Mouse (Mus musculus) bone marrow macrophage, adult 2 months (primary cell): ENCODE measurements around the gene Dnm1. TPM values are rescaled to one million over a fixed set of nuclear protein-coding genes. Genes with fewer than 3 reads are reported as not detected.

Source experiments
- H3K27ac ChIP-seq: 2 replicates; pipeline ENCODE4 v1.5.1; 2012; ENCODE audit warnings: low read depth, low read length; ENCODE audit not compliant: insufficient read depth
- H3K4me1 ChIP-seq: 2 replicates; pipeline ENCODE4 v1.6.1; 2012; ENCODE audit warnings: low read length; ENCODE audit not compliant: control insufficient read depth, insufficient read depth
- H3K4me3 ChIP-seq: 2 replicates; pipeline ENCODE4 v1.5.1; 2012; ENCODE audit warnings: mild to moderate bottlenecking, low read length, moderate library complexity; ENCODE audit not compliant: insufficient read depth
- CTCF ChIP-seq: IDR thresholded peaks from 2 replicates; pipeline ENCODE4 v1.5.1; 2012; ENCODE audit warnings: low read depth, mild to moderate bottlenecking, low read length, moderate library complexity
- POLR2A ChIP-seq: IDR thresholded peaks from 2 replicates; pipeline ENCODE4 v1.6.1; 2012; ENCODE audit warnings: mild to moderate bottlenecking, low read depth, low read length, borderline replicate concordance
- polyA plus RNA-seq: library from polyadenylated mRNA; stranded (reverse); fragments of >200 nt; gene quantifications from 2 replicates; pipeline ENCODE4 v1.2.4, GENCODE M21; 2012; ENCODE audit not compliant: missing spikeins, insufficient read depth, insufficient read length

The Dnm1 gene
- polyA plus RNA-seq, 1 experiment, result 0.66 TPM

GRCm38 (mm10) chr2:32316887-32317656 is 36.1 kb downstream of the Dnm1 start:
- peaks cover 10% of the 10 kb centered on the region for H3K4me1 ChIP-seq

GRCm38 (mm10) chr2:32315751-32316150 is 37.4 kb downstream of the Dnm1 start:
- Histone ChIP-seq H3K4me1 (peaks cover 21% of the 10 kb centered on the region), H3K27ac (no peak overlapping the region), H3K4me3 (no peak overlapping the region)
- no peak for TF ChIP-seq CTCF
- no peak for TF ChIP-seq POLR2A

More at GRCm38 (mm10) chr2:32316887-32317656, 36.1 kb downstream of the Dnm1 start:
- Histone ChIP-seq H3K4me3 (no peak overlapping the region), H3K27ac (no peak overlapping the region)
- TF ChIP-seq POLR2A, result no peak
- no peak for TF ChIP-seq CTCF

- no peak overlapping the region for H3K4me3 ChIP-seq
- H3K4me1 ChIP-seq, result peaks cover 28% of the 10 kb centered on the region
- H3K27ac ChIP-seq, result no peak overlapping the region
- no peak for TF ChIP-seq CTCF
- TF ChIP-seq POLR2A, result no peak
These were observed 38.3 kb downstream of the Dnm1 start for GRCm38 (mm10) chr2:32314831-32315230.

- peaks cover 27% of the 10 kb centered on the region for H3K4me1 ChIP-seq
- TF ChIP-seq CTCF (no peak), POLR2A (no peak)
- peak overlapping the region; percentile 38; the same call in 1 of the 2 replicates for H3K4me3 ChIP-seq
- no peak overlapping the region for H3K27ac ChIP-seq
These were observed 40.7 kb downstream of the Dnm1 start for GRCm38 (mm10) chr2:32312318-32312964.

- no peak for TF ChIP-seq CTCF
- no peak for TF ChIP-seq POLR2A
- Histone ChIP-seq H3K4me3 (peak overlapping the region; percentile 38), H3K27ac (no peak overlapping the region), H3K4me1 (peaks cover 25% of the 10 kb centered on the region)
These were observed 41.5 kb downstream of the Dnm1 start for GRCm38 (mm10) chr2:32311443-32312317.

- Histone ChIP-seq H3K4me1 (peaks cover 25% of the 10 kb centered on the region), H3K27ac (no peak overlapping the region), H3K4me3 (no peak overlapping the region)
- TF ChIP-seq POLR2A (no peak), CTCF (no peak)
These were observed 42.9 kb downstream of the Dnm1 start for GRCm38 (mm10) chr2:32310096-32310845.

GRCm38 (mm10) chr2:32308870-32309568 is 44.1 kb downstream of the Dnm1 start:
- Histone ChIP-seq H3K4me1 (peaks cover 25% of the 10 kb centered on the region), H3K27ac (no peak overlapping the region), H3K4me3 (no peak overlapping the region)
- TF ChIP-seq POLR2A (no peak), CTCF (no peak)

- TF ChIP-seq CTCF, result peak; percentile 80
- no peak for TF ChIP-seq POLR2A
- peaks cover 25% of the 10 kb centered on the region for H3K4me1 ChIP-seq
- no peak overlapping the region for H3K4me3 ChIP-seq
- H3K27ac ChIP-seq, result no peak overlapping the region
These were observed 45.0 kb downstream of the Dnm1 start for GRCm38 (mm10) chr2:32307941-32308760.
